8 mouse cellular contexts compared by ENCODE assay signal in genomic region chr2:49452451-49453081, GRCm38 (mm10). TPM values are rescaled to one million over a fixed set of nuclear protein-coding genes. Genes with fewer than 3 reads are reported as not detected.
DNase-seq lines count a peak whose midpoint lies in the region.

No protein-coding gene starts in this region.

- no peaks in the 10 kb centered on the region for H3K9me3 ChIP-seq in megakaryocyte, embryonic 14.5 days

- H3K27me3 ChIP-seq in megakaryocyte, embryonic 14.5 days (replicated peaks): no peaks in the 10 kb centered on the region

- peak overlapping the region; percentile 99 for H3K4me3 ChIP-seq in megakaryocyte, embryonic 14.5 days (replicated peaks)

- H3K36me3 ChIP-seq in megakaryocyte, embryonic 14.5 days (replicated peaks; ENCODE audit: low read length): no peaks in the 10 kb centered on the region

- peaks cover 11% of the 10 kb centered on the region; the same call in 1 of the 2 replicates for H3K4me1 ChIP-seq in megakaryocyte, embryonic 14.5 days

- DNase-seq in adrenal gland, adult 18-20 months (ENCODE audit: low spot score in 2 of 2): peak; percentile 21 to 41
- peak; percentile 79 for DNase-seq in embryo, embryonic 10 days (ENCODE audit: low spot score)
- DNase-seq in gastrocnemius, adult 8-10 months (ENCODE audit: low spot score in 2 of 2): peak; percentile 18 to 21
- DNase-seq in induced T-regulatory cell, adult 2 months (ENCODE audit: low read depth): peak; percentile 94
- DNase-seq in left cerebral cortex, adult 9 months (ENCODE audit: low spot score in 2 of 2): peak; percentile 70 to 71
- DNase-seq in right cerebral cortex, adult 2 months (ENCODE audit: low spot score in 2 of 2): peak; percentile 59 to 60
- peak; percentile 63 for DNase-seq in yolk sac, embryonic 10.5 days (ENCODE audit: low spot score)

RNA-seq across cellular contexts. Expression of gene Epc2, which starts 1.3 kb away (rescaled TPM):
- total RNA-seq in adrenal gland, adult 18-20 months (2021): 10 to 100 TPM; 19.7 to 27.1 TPM
- 10 to 100 TPM; 13.2 to 19.4 (median 15.8) TPM for total RNA-seq in gastrocnemius, adult 8-10 months (2022)
- 0.35 and 0.65 TPM in 2 replicates for polyA plus RNA-seq in megakaryocyte, embryonic 14.5 days (2012; ENCODE audit: insufficient read depth, low replicate concordance)

Comparison
In these comparisons a context has a peak if more than half of its experiments do, and no peak if none do; other contexts are left out.
1. Peak in every context shown above with its lines: DNase-seq and H3K4me3 ChIP-seq.
2. DNase-seq: peak in every context shown above with its lines; median percentile 94 in induced T-regulatory cell, adult 2 months; 79 in embryo, embryonic 10 days; 70 in left cerebral cortex, adult 9 months; 63 in yolk sac, embryonic 10.5 days; 60 in right cerebral cortex, adult 2 months; 31 in adrenal gland, adult 18-20 months; 20 in gastrocnemius, adult 8-10 months.